Mouse (Mus musculus) natural killer cell, adult 2 months (primary cell): ENCODE measurements around the gene Gast.

Experiments used
- DNase-seq, 2 experiments: peaks; one replicate each; pipeline ENCODE4 v3.0.0; 2022; ENCODE audit warnings: low spot score in 2 of 2

Gene Gast

GRCm38 (mm10) chr11:100362209-100362978, 28.2 kb downstream of the Gast start:
- peak; percentile 66 to 80 for DNase-seq

DNA sequence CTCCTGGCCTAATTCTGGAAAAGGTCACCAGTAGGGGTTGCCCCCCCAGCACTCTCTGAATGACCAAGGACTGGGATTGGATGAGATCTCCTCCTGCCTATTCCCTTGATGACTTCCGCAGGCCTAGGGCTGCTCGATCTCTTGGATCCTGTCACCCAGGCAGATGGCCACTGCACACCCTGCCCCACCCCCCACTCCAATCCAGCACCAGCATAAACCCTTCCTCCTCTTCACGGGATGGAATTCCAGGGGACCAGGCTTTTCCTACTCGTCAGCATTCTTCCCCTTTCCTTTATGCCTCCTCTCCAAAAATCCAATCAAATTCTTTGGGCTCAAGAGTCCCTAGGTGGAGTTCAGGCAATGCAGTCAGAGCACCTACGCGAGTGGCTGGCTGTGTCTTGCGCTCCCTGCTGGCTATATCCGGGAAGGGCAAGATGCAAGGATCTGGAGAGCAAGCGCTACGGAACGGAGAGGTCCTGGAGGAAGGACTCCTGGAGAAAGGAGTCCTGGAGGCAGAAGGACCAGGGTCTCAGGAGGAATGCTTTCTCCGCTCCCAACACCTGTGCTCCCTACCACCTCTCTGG, 28.9 kb downstream of the Gast start:
- peak; percentile 17 to 53 for DNase-seq

- no peak for DNase-seq
These were observed 34.9 kb downstream of the Gast start for GRCm38 (mm10) chr11:100369145-100369544.

DNA sequence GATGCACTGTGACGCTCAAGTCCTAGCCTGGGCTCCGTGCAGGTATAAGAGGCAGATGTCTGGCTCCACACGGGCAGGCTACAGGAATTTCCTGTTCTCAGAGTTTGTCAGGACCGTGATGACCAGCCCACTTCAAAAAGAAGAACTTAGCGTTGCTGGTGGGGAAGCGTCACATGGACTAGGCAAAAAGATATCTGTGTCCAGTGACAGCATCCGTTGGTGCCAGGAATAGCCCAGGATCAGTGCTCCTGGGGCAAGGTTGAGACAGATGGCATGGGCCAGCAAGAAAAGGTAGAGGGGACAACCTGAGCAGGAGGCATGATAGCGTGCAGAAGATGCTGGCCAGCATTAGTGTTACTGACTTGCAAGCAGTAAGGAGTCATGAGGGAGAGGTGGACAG, 35.6 kb downstream of the Gast start:
- no peak for DNase-seq

DNA sequence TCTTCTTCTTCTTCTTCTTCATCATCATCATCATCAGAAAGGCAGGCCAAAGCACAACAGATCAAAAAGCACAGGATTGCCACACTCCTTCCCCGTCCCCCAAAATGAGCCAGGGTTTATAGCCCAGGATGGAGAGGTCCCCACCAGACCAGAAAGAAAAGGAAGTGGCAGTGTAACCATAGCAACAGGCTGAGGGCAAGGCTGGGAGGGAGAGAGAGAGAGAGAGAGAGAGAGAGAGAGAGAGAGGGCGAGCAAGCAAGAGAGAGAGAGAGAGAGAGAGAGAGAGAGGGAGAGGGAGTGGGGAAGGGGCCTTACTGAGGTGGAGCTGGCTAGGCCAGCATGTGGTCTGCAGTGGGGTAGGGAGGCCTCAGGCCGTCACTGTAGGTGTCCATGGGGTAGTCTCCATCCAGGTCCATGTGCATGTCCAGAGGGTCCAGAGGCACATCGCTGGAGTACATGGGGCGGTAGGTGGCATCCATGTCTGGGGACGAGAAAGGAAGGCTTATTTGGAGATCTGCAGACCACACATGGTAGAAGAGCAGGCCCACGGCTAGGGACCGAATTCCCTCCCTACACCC, 37.9 kb downstream of the Gast start:
- no peak for DNase-seq

- no peak for DNase-seq
These were observed 40.9 kb downstream of the Gast start for GRCm38 (mm10) chr11:100375127-100375526.

DNA sequence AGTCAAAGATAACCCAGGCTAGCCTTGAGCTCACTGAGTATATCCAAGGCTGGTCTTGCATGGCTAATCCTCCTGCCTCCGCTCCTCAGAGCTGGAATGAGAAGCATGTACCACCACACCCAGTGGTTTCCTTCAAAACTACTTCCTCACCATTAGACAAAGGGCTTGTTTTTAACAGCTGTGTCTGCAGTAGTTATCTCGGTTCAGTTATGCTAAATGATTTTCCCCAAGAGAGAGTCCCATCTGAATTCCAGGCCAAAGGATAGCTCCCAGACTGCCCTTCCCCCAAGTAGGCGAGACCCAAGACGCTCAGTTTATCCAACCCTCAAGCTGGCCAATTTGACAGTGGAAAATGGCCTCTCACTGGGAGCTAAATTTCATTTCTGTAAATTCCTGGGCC, 41.8 kb downstream of the Gast start:
- no peak for DNase-seq

GRCm38 (mm10) chr11:100376746-100377389, 42.7 kb downstream of the Gast start:
- no peak for DNase-seq

GRCm38 (mm10) chr11:100377989-100378388, 43.8 kb downstream of the Gast start:
- DNase-seq: no peak

DNA sequence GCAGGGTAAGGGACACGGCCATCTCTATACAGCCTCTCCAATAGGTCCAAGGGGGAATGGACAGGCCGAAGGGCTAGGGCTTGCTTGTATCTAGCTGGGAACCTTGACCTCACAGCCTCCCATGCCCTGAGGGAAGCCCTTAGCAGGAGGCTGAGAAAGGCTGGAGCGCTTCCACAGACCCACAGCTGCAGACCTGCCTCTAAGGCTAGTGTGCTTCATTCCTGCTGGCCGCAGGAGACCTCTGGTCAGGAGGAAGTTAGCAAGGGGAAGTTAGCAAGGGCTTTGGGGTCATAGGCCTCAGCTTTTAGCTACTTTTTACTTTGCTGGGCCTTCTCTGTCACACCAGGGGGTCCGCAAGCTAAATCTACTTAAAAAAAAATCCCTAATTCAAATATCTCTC, 44.2 kb downstream of the Gast start:
- no peak for DNase-seq

- no peak for DNase-seq
These were observed 45.1 kb downstream of the Gast start for GRCm38 (mm10) chr11:100379311-100379710.

- no peak for DNase-seq
These were observed 48.5 kb downstream of the Gast start for GRCm38 (mm10) chr11:100382682-100383081.

DNA sequence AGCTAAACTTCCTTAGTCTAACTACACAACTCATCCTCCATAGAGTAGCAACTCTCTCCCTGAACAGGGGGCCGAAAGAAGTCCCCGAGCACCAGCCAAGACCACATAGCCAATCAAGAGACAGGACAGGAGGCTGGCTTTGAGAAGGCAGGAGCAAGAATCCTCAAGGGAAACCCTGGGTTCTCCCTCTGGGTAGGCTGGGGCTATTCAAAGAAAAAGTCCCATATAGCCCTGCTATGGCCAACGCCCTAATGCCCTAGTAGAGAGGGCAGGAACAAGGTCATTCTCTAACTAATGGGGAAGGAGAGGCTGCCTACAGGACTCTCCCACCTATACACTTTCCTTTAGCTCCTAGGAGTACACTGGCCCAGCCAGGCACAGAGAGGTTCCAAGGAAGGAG, 50.8 kb downstream of the Gast start:
- no peak for DNase-seq

- DNase-seq: no peak
These were observed 52.4 kb downstream of the Gast start for GRCm38 (mm10) chr11:100386586-100386985.
